Mouse (Mus musculus): ENCODE results near the gene Kcnma1.

DNA sequence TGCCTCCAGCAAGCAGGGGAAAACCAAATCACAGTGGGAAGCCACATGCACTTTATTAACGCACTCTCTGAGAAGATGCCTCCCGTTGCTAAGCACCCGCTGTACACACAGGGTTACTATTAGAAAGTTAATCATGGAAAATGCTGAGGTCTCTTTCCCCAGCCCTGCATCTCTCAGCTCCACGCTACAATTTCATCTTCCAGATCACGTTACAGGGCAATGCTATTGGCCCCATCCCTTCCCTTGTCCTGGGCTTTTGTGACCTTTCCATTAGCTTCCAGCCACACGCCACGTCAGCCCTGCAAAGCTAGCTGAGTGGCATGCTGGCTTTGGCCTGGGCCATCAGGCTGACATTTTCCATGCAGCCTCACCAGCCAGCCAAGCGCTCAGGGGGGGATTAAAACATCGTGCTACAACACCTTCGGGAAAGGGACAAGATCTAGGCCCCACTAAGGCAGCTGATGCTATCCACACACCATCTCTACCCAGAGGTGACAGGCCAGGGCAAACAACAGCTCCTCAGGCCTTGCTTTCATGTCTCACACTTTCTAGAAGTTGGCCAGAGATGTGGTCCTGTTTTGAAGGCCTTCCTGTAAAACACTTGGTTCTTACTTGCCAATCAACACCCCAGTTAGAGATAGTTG, 111.5 kb downstream of the Kcnma1 start:
- no peak for TF ChIP-seq CTCF (IDR thresholded peaks at IDR 0.05; ENCODE audit: low read depth, low read length)
- no peak for TF ChIP-seq POLR2A (IDR thresholded peaks at IDR 0.05; ENCODE audit: extremely low read depth, insufficient read depth, low read length)

Measured in liver, adult 2 months (tissue).